Mouse (Mus musculus) kidney, embryonic 14.5 days (tissue): ENCODE measurements around the gene Gng11. TPM values are rescaled to one million over a fixed set of nuclear protein-coding genes. Genes with fewer than 3 reads are reported as not detected.

ENCODE experiments used
- ATAC-seq: fragments of 200-750 bp; cut with Nextera tagmentation; 2 replicates; pipeline ENCODE4 v1.8.0; 2017; ENCODE audit warnings: moderate number of reproducible peaks, mild to moderate bottlenecking, moderate TSS enrichment, moderate library complexity; ENCODE audit not compliant: low FRiP score, low TSS enrichment
- H3K27ac ChIP-seq: fragments of 300-500 bp; sonication (generic); 2 replicates; pipeline ENCODE4 v1.5.1; 2014; ENCODE audit warnings: low read depth, mild to moderate bottlenecking, low read length, moderate library complexity, mixed read lengths
- H3K27me3 ChIP-seq: fragments of 300-500 bp; sonication (generic); 2 replicates; pipeline ENCODE4 v1.6.1; 2014; ENCODE audit warnings: mild to moderate bottlenecking, low read length; ENCODE audit not compliant: control insufficient read depth, insufficient read depth
- H3K36me3 ChIP-seq: fragments of 300-500 bp; sonication (generic); 2 replicates; pipeline ENCODE4 v1.6.1; 2014; ENCODE audit warnings: low read length, mixed read lengths; ENCODE audit not compliant: control insufficient read depth, insufficient read depth
- H3K4me1 ChIP-seq: fragments of 300-500 bp; sonication (generic); 2 replicates; pipeline ENCODE4 v1.6.1; 2014; ENCODE audit warnings: low read length, mixed read lengths; ENCODE audit not compliant: control insufficient read depth, insufficient read depth
- H3K4me2 ChIP-seq: fragments of 300-500 bp; sonication (generic); replicated peaks from 2 replicates; pipeline ENCODE4 v1.6.1; 2014; ENCODE audit warnings: low read depth, mild to moderate bottlenecking, low read length
- H3K4me3 ChIP-seq: fragments of 300-500 bp; sonication (generic); 2 replicates; pipeline ENCODE4 v1.5.1; 2014; ENCODE audit warnings: mild to moderate bottlenecking, low read length
- H3K9ac ChIP-seq: fragments of 300-500 bp; sonication (generic); 2 replicates; pipeline ENCODE4 v1.6.1; 2014; ENCODE audit warnings: low read depth, mild to moderate bottlenecking, low read length, moderate library complexity
- H3K9me3 ChIP-seq: fragments of 300-500 bp; sonication (generic); 2 replicates; pipeline ENCODE4 v1.6.1; 2016; ENCODE audit warnings: low read length; ENCODE audit not compliant: control insufficient read depth
- WGBS: fragments of 180-500 bp; shearing (Covaris S2); extraction: QIAGEN DNeasy Blood & Tissue Kit; methylation state at CpG from one replicate; pipeline ENCODE4 v1.1.7; 2014; 5-methylcytosine and 5-hydroxymethylcytosine counted together
- polyA plus RNA-seq: library from polyadenylated mRNA; unstranded; fragments of >200 nt; fragmentation: Nextera tagmentation; extraction: Ambion mirVana; gene quantifications from 2 replicates; pipeline ENCODE4 v1.2.1, GENCODE M21; 2014

Gene Gng11
- polyA plus RNA-seq, 1 experiment from 2014 or later: 71.7 TPM

- H3K4me1 ChIP-seq: no peaks in the 10 kb centered on the region
- H3K9me3 ChIP-seq: no peaks in the 10 kb centered on the region
- ATAC-seq: no peak
- H3K27me3 ChIP-seq: no peaks in the 10 kb centered on the region
- H3K36me3 ChIP-seq: no peaks in the 10 kb centered on the region
- WGBS: 96% methylated on average over 1 of the region's 1 CpGs
- no peak overlapping the region for H3K27ac ChIP-seq
- H3K4me2 ChIP-seq: no peak overlapping the region
- no peak overlapping the region for H3K4me3 ChIP-seq
- H3K9ac ChIP-seq: no peak overlapping the region
Measured at GRCm38 (mm10) chr6:4047200-4047599, 43.5 kb downstream of the Gng11 start.

GRCm38 (mm10) chr6:4052843-4053242 is 49.1 kb downstream of the Gng11 start:
- Histone ChIP-seq H3K4me3 (no peak overlapping the region), H3K36me3 (no peaks in the 10 kb centered on the region), H3K27me3 (no peaks in the 10 kb centered on the region), H3K27ac (no peak overlapping the region), H3K4me1 (no peaks in the 10 kb centered on the region), H3K4me2 (no peak overlapping the region), H3K9ac (no peak overlapping the region), H3K9me3 (no peaks in the 10 kb centered on the region)
- WGBS: 67% methylated on average over 1 of the region's 1 CpGs
- ATAC-seq: no peak

- no peaks in the 10 kb centered on the region for H3K9me3 ChIP-seq
- WGBS: 90% methylated on average over 4 of the region's 4 CpGs
- H3K4me2 ChIP-seq: no peak overlapping the region
- H3K4me3 ChIP-seq: no peak overlapping the region
- no peak for ATAC-seq
- no peaks in the 10 kb centered on the region for H3K27me3 ChIP-seq
- H3K9ac ChIP-seq: no peak overlapping the region
- no peak overlapping the region for H3K27ac ChIP-seq
- H3K4me1 ChIP-seq: no peaks in the 10 kb centered on the region
- H3K36me3 ChIP-seq: no peaks in the 10 kb centered on the region
Measured at GRCm38 (mm10) chr6:4054387-4054786, 50.7 kb downstream of the Gng11 start.

Other genes with a start within 250 kb of the Gng11 start
- 0.45 and 0.57 TPM in 2 replicates for gene Calcr, start 239.2 kb upstream of the Gng11 start, polyA plus RNA-seq
- gene Tfpi2, start 15.0 kb upstream of the Gng11 start, polyA plus RNA-seq: 0.83 and 2.1 TPM in 2 replicates
- not detected in 2 replicates for gene Gngt1, start 10.1 kb upstream of the Gng11 start, polyA plus RNA-seq
- gene Bet1, start 83.1 kb downstream of the Gng11 start, polyA plus RNA-seq: 72.7 and 87.0 TPM in 2 replicates